Mouse (Mus musculus): ENCODE measurements around the gene Srp68. TPM values are rescaled to one million over a fixed set of nuclear protein-coding genes. Genes with fewer than 3 reads are reported as not detected.
A peak's percentile ranks its signal among the peaks of the same experiment; 100 is the strongest.

The Srp68 gene
- polyA plus RNA-seq, 1 experiment: 49.3 TPM

DNA sequence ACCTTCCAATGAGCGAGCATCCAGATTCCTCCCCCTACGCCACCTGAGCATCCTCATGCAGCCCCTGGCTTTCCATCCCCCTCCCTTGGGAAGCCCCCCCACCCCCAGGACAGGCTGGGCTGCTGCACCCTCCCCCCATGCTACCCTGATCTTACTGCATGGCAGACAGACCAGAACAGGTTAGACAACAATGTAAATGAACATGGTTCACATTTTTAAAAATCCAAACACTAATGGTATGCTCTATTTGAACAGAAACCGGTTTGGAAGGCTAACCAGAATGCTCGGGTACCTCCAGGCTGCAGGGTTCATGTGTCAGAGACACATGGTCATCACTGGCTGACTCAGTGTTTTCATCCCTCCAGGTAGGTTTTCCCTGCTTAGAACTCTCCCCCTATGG, 45.3 kb downstream of the Srp68 start:
- TF ChIP-seq POLR2A (IDR thresholded peaks at IDR 0.05; ENCODE audit: control insufficient read depth, low read depth, low read length): no peak
- no peak for TF ChIP-seq CTCF (IDR thresholded peaks at IDR 0.05; ENCODE audit: control insufficient read depth, insufficient read depth, insufficient replicate concordance, low read depth, low read length)
- Histone ChIP-seq H3K4me3 (ENCODE audit: control insufficient read depth, low read depth, low read length) (no peak overlapping the region), H3K27me3 (ENCODE audit: control insufficient read depth, insufficient read depth, low read length) (no peaks in the 10 kb centered on the region)

DNA sequence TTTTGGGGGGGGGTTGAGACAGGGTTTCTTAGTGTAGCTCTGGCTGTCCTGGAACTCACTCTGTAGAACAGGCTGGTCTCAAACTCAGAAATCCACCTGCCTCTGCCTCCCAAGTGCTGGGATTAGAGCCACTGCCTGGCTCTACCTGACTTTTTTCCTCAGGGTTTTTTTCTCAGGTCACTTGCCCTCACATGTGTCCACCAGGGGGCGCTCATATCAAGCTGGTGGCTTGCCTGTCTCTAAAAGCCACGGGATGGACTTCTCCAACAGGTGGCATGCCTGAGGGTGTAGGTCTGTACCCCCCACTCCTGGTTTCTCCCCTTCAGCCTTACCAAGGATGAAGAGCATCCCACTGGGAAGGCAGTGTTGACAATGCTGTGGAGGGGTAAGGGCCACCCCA, 47.6 kb downstream of the Srp68 start:
- Histone ChIP-seq H3K27me3 (ENCODE audit: control insufficient read depth, insufficient read depth, low read length) (no peaks in the 10 kb centered on the region), H3K4me3 (ENCODE audit: control insufficient read depth, low read depth, low read length) (no peak overlapping the region), H3K4me1 (ENCODE audit: control insufficient read depth, insufficient read depth, low read length) (no peaks in the 10 kb centered on the region), H3K27ac (ENCODE audit: control insufficient read depth, insufficient read depth, low read depth, low read length) (no peak overlapping the region), H3K36me3 (ENCODE audit: control insufficient read depth, insufficient read depth, low read length) (no peaks in the 10 kb centered on the region)
- TF ChIP-seq POLR2A (IDR thresholded peaks at IDR 0.05; ENCODE audit: control insufficient read depth, low read depth, low read length) (no peak), CTCF (IDR thresholded peaks at IDR 0.05; ENCODE audit: control insufficient read depth, insufficient read depth, insufficient replicate concordance, low read depth, low read length) (peak; percentile 79)

More for the DNA sequence above, 45.3 kb downstream of the Srp68 start:
- Histone ChIP-seq H3K36me3 (ENCODE audit: control insufficient read depth, insufficient read depth, low read length) (no peaks in the 10 kb centered on the region), H3K27ac (ENCODE audit: control insufficient read depth, insufficient read depth, low read depth, low read length) (no peak overlapping the region), H3K4me1 (ENCODE audit: control insufficient read depth, insufficient read depth, low read length) (no peaks in the 10 kb centered on the region)

DNA sequence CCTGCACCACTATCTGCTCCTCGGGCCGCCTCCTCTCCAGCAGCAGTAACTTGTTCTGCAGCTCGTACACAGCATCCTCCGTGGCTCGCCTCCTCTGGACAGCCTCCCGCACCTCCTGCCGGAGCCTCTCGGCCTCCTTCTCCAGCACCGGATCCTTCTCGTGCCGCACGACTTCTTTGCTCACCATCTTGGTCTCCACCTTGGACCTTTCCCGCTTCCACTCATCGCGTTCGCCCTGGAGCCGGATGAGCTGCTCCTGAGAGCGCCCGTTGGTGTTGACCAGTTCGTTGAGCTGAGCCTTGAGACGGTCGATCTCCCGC, 51.3 kb downstream of the Srp68 start:
- Histone ChIP-seq H3K27me3 (ENCODE audit: control insufficient read depth, insufficient read depth, low read length) (no peaks in the 10 kb centered on the region), H3K4me3 (ENCODE audit: control insufficient read depth, low read depth, low read length) (no peak overlapping the region; the same call in 1 of the 2 replicates), H3K36me3 (ENCODE audit: control insufficient read depth, insufficient read depth, low read length) (no peaks in the 10 kb centered on the region), H3K4me1 (ENCODE audit: control insufficient read depth, insufficient read depth, low read length) (peaks cover 2% of the 10 kb centered on the region; the same call in 1 of the 2 replicates), H3K27ac (ENCODE audit: control insufficient read depth, insufficient read depth, low read depth, low read length) (no peak overlapping the region)
- no peak for TF ChIP-seq CTCF (IDR thresholded peaks at IDR 0.05; ENCODE audit: control insufficient read depth, insufficient read depth, insufficient replicate concordance, low read depth, low read length)
- no peak for TF ChIP-seq POLR2A (IDR thresholded peaks at IDR 0.05; ENCODE audit: control insufficient read depth, low read depth, low read length)

DNA sequence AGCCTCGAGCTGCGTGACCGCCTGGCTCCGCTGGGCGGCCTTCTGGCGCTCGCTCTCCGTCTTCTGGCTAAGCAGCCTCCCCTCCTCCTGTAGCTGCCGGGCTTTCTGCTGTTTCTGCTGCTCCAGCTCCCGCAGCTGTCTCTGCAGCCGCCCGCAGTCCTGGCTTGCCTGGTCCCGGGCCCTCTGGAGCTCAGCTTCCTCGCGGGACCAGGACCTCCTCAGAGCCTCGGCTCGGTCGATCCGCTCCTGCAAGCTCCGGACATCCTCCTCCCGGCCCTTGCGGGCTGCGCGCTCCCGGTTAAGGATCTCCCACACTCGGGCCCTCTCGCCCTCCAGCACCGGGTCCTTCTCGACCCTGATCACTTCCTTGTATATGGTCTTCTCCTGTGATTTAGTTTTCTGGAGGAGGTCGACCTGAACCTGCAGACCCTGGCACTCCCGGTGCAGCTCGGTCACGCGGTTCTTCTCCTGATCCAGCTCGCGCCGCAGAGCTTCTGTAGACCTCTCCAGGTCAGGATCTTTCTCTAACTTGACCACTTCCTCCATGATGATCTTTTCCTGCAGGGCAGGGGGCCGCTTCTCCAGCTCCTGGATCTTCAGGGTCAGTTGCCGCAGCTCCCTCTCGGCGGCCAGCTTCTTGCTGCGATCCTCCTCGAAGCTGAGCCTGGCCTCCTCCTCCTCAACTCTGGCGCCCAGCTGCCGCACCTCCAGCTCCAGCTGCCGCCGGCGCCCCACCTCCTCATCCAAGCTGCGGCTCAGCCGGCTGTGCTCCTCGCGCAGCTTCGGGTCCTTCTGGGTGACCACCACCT, 51.9 kb downstream of the Srp68 start:
- Histone ChIP-seq H3K27ac (ENCODE audit: control insufficient read depth, insufficient read depth, low read depth, low read length) (no peak overlapping the region), H3K36me3 (ENCODE audit: control insufficient read depth, insufficient read depth, low read length) (no peaks in the 10 kb centered on the region), H3K27me3 (ENCODE audit: control insufficient read depth, insufficient read depth, low read length) (no peaks in the 10 kb centered on the region), H3K4me3 (ENCODE audit: control insufficient read depth, low read depth, low read length) (no peak overlapping the region; the same call in 1 of the 2 replicates), H3K4me1 (ENCODE audit: control insufficient read depth, insufficient read depth, low read length) (peaks cover 2% of the 10 kb centered on the region; the same call in 1 of the 2 replicates)
- no peak for TF ChIP-seq CTCF (IDR thresholded peaks at IDR 0.05; ENCODE audit: control insufficient read depth, insufficient read depth, insufficient replicate concordance, low read depth, low read length)
- TF ChIP-seq POLR2A (IDR thresholded peaks at IDR 0.05; ENCODE audit: control insufficient read depth, low read depth, low read length): no peak

DNA sequence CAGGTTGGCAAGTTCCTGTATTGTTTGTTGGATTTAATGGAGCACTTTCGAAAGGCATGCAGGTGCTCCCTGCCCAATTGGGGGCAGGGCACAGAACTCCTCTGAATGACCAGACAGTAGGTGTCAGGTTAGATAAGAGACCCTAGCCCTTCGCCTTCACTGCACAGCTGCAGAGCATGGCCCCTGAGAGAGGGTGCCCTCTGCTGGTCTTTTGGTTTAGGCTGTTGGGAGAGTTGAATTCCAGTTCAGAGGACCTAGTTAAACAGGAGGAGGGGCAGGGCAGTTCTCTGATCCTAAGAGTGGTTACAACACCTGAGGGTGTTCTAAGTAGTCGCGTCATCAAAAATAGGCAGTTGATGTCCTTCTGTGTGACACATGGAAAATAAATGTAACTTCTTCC, 54.1 kb downstream of the Srp68 start:
- Histone ChIP-seq H3K27me3 (ENCODE audit: control insufficient read depth, insufficient read depth, low read length) (no peaks in the 10 kb centered on the region), H3K27ac (ENCODE audit: control insufficient read depth, insufficient read depth, low read depth, low read length) (no peak overlapping the region), H3K4me3 (ENCODE audit: control insufficient read depth, low read depth, low read length) (no peak overlapping the region), H3K4me1 (ENCODE audit: control insufficient read depth, insufficient read depth, low read length) (peaks cover 8% of the 10 kb centered on the region), H3K36me3 (ENCODE audit: control insufficient read depth, insufficient read depth, low read length) (no peaks in the 10 kb centered on the region)
- TF ChIP-seq POLR2A (IDR thresholded peaks at IDR 0.05; ENCODE audit: control insufficient read depth, low read depth, low read length) (no peak), CTCF (IDR thresholded peaks at IDR 0.05; ENCODE audit: control insufficient read depth, insufficient read depth, insufficient replicate concordance, low read depth, low read length) (no peak; the same call in 1 of the 2 replicates)

DNA sequence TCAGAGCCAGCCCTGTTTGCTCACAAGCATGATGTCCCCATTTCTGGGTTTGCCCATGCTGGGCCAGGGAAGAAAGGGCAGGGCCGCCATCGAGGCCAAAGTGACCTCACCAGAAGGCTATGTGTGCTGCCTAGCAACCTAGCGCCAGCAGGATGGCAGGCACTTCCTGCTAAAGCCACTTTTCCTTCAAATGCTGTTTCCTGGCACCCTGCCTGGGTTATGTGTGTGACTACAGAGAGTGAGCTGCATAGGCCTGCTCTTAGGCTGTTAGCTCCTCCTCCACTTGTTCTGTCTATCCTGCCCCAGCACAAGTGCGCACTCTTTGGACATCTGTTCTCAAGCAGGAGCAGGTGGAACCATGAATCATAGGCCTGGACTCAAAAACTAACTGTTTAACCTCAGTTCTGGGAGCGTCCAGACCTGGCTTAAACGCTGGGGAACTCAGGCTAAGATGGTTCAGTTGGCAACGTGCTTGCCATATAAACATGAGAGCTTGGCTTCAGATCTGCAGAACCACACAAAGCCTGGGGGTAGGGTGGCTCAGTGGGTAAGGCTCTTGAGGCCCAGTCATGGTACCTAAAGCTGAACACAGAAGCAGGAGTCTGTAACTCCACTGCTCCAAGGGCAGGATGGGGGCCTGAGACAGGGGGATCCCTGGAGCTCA, 55.1 kb downstream of the Srp68 start:
- Histone ChIP-seq H3K27me3 (ENCODE audit: control insufficient read depth, insufficient read depth, low read length) (no peaks in the 10 kb centered on the region), H3K4me3 (ENCODE audit: control insufficient read depth, low read depth, low read length) (no peak overlapping the region), H3K27ac (ENCODE audit: control insufficient read depth, insufficient read depth, low read depth, low read length) (peak overlapping the region; percentile 62), H3K4me1 (ENCODE audit: control insufficient read depth, insufficient read depth, low read length) (peaks cover 8% of the 10 kb centered on the region), H3K36me3 (ENCODE audit: control insufficient read depth, insufficient read depth, low read length) (no peaks in the 10 kb centered on the region)
- TF ChIP-seq CTCF (IDR thresholded peaks at IDR 0.05; ENCODE audit: control insufficient read depth, insufficient read depth, insufficient replicate concordance, low read depth, low read length) (no peak), POLR2A (IDR thresholded peaks at IDR 0.05; ENCODE audit: control insufficient read depth, low read depth, low read length) (no peak)

DNA sequence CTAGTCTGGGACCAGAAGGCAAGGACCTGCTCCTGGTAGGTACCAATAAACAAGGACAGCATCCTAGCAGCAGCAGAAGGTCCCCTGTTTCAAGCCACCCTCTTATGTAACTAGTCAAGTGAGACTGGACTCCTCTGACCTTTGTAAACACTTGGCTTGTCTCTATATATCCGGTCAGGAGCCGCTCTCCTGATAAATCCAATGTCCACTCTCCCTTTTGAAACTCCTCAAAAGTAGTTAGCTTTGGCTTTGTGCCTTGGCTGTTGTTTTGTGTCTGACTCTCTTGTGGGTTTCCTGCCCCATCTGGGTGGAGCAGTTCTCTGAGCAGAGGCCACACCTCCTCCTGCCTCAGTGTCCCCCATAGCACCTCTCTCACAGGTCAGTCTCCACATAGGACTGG, 55.8 kb downstream of the Srp68 start:
- TF ChIP-seq CTCF (IDR thresholded peaks at IDR 0.05; ENCODE audit: control insufficient read depth, insufficient read depth, insufficient replicate concordance, low read depth, low read length) (no peak), POLR2A (IDR thresholded peaks at IDR 0.05; ENCODE audit: control insufficient read depth, low read depth, low read length) (no peak)
- H3K27ac ChIP-seq (ENCODE audit: control insufficient read depth, insufficient read depth, low read depth, low read length): peak overlapping the region; percentile 62
- peaks cover 8% of the 10 kb centered on the region for H3K4me1 ChIP-seq (ENCODE audit: control insufficient read depth, insufficient read depth, low read length)
- H3K27me3 ChIP-seq (ENCODE audit: control insufficient read depth, insufficient read depth, low read length): no peaks in the 10 kb centered on the region
- H3K4me3 ChIP-seq (ENCODE audit: control insufficient read depth, low read depth, low read length): no peak overlapping the region
- no peaks in the 10 kb centered on the region for H3K36me3 ChIP-seq (ENCODE audit: control insufficient read depth, insufficient read depth, low read length)

All from testis, adult 2 months (tissue).